8 mouse cellular contexts compared by ENCODE assay signal in the genomic region with DNA sequence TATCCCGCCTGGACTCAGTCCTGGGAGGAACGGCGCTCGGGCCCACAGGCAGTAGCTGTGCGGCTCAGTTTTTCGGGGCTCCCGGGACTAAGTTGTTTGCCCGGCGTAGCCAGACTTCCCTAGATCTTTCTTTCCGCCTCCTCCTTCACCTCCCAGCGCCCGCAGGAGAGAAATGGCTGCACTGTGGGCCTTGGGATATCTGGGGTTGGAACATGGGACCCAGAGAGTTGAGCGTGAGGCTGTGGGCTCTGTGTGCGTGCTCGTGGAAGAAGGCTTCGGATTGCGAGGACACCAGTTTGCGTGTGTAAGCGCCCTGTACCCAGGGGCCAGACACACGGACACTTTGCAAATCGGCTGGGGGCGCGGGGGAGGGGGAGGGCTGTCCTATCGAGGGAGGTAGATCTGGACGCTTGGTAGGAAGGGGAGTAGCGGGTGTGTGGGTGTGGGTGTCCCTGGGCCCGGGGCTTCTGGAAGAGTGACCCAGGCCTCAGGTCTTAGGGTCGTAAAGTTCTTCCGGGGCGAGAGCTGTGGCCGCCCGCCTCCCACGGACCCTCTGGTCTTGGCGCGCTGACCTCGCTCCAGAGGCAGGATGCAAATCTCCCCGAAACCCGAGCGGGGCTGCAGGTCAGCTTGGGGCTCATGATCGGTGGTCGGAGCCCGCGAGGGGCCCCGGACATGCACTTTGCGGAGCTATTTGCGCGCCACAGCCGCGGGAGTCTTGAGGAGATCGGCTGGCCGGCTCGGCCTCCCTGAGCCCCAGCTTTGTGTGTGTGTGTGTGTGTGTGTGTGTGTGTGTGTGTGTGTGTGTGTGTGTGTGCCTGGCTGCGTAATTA. TPM values are rescaled to one million over a fixed set of nuclear protein-coding genes. Genes with fewer than 3 reads are reported as not detected.
A peak's percentile ranks its signal among the peaks of the same experiment; 100 is the strongest.
DNase-seq lines count a peak whose midpoint lies in the region; ATAC-seq lines count a peak whose summit lies in the region.

No protein-coding gene starts in this region.

- H3K9me3 ChIP-seq in kidney, embryonic 15.5 days (replicated peaks), result no peaks in the 10 kb centered on the region

- peaks cover 100% of the 10 kb centered on the region for H3K27me3 ChIP-seq in kidney, embryonic 15.5 days

- H3K9ac ChIP-seq in kidney, embryonic 15.5 days, result no peak overlapping the region

- H3K4me3 ChIP-seq in kidney, embryonic 15.5 days (replicated peaks), result peak overlapping the region; percentile 28

- H3K4me1 ChIP-seq in kidney, embryonic 15.5 days, result peaks cover 26% of the 10 kb centered on the region

- no peak overlapping the region for H3K27ac ChIP-seq in kidney, embryonic 15.5 days

- under 1% methylated on average over 53 of the region's 53 CpGs for whole genome bisulfite sequencing in kidney, embryonic 15.5 days

- no peak for ATAC-seq in kidney, embryonic 15.5 days (replicated peaks; ENCODE audit: low FRiP score)

- H3K36me3 ChIP-seq in kidney, embryonic 15.5 days, result no peaks in the 10 kb centered on the region

- no peak for DNase-seq in kidney, postnatal 25 days
- DNase-seq in embryo, embryonic 9.5 days (ENCODE audit: extremely low spot score), result peak; percentile 72
- DNase-seq in induced T-regulatory cell, adult 2 months (ENCODE audit: low read depth), result peak; percentile 22
- DNase-seq in neural tube, embryonic 10.5 days (ENCODE audit: extremely low spot score, low spot score), result peak; percentile 77
- no peak for DNase-seq in urinary bladder, postnatal 10 days (ENCODE audit: low spot score)
- DNase-seq in right cerebral cortex, postnatal 36 days (ENCODE audit: low spot score in 2 of 2), result no peak
- DNase-seq in thymus, postnatal 4 days, result no peak

- peak overlapping the region; percentile 48 for H3K4me2 ChIP-seq in kidney, embryonic 15.5 days

RNA-seq across cellular contexts. Expression of gene Lhx2, which starts 17.6 kb away (rescaled TPM):
- 0.10 TPM in 1 of 2 replicates, not detected in the other for polyA plus RNA-seq in kidney, embryonic 15.5 days (2015; fragmentation: Nextera tagmentation; extraction: Ambion mirVana)

Comparison
In these comparisons a context has a peak if more than half of its experiments do, and no peak if none do; other contexts are left out.
1. DNase-seq: peak in embryo, embryonic 9.5 days (single experiment), induced T-regulatory cell, adult 2 months (single experiment) and neural tube, embryonic 10.5 days (single experiment); none in kidney, postnatal 25 days (0 of 2), urinary bladder, postnatal 10 days (single experiment), right cerebral cortex, postnatal 36 days (0 of 2) and thymus, postnatal 4 days (single experiment).